Mouse (Mus musculus) CD4-positive helper T cell, adult 2 months (primary cell): Measurements from ENCODE around the gene Gpc6.

Source experiments
- DNase-seq: peaks from one replicate; pipeline ENCODE4 v3.0.0-alpha.2; 2012; ENCODE audit warnings: low read depth, missing footprints, low spot score

The Gpc6 gene

GRCm38 (mm10) chr14:117603837-117604236 lies 678.7 kb downstream of the Gpc6 start:
- no peak for DNase-seq

GRCm38 (mm10) chr14:117605750-117606149 lies 680.6 kb downstream of the Gpc6 start:
- DNase-seq = no peak

GRCm38 (mm10) chr14:117611113-117611512 lies 686.0 kb downstream of the Gpc6 start:
- DNase-seq = no peak

GRCm38 (mm10) chr14:117625100-117625710 lies 700.1 kb downstream of the Gpc6 start:
- no peak for DNase-seq

GRCm38 (mm10) chr14:117634238-117634940 lies 709.3 kb downstream of the Gpc6 start:
- DNase-seq = no peak

- no peak for DNase-seq
Observed at GRCm38 (mm10) chr14:117641853-117642252, 716.7 kb downstream of the Gpc6 start.

DNA sequence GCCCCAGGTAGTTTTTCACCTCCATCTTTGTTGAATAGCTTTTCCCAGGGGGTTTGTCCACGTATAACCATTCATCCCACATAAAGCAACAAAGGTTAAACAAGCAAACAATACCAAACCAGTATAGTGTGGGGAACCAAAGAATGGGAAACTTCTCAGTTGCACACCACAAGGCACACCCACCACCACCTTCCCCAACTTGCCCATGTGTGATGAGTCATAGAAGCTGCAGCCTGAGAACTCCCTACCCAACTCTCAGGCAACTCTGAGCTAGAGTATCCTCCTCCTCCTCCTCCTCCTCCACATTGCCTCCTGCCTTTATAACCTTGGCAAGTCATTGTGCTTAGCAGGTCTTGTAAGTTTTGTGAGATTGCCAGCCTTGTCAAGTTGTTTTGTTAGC lies 718.0 kb downstream of the Gpc6 start:
- no peak for DNase-seq

DNA sequence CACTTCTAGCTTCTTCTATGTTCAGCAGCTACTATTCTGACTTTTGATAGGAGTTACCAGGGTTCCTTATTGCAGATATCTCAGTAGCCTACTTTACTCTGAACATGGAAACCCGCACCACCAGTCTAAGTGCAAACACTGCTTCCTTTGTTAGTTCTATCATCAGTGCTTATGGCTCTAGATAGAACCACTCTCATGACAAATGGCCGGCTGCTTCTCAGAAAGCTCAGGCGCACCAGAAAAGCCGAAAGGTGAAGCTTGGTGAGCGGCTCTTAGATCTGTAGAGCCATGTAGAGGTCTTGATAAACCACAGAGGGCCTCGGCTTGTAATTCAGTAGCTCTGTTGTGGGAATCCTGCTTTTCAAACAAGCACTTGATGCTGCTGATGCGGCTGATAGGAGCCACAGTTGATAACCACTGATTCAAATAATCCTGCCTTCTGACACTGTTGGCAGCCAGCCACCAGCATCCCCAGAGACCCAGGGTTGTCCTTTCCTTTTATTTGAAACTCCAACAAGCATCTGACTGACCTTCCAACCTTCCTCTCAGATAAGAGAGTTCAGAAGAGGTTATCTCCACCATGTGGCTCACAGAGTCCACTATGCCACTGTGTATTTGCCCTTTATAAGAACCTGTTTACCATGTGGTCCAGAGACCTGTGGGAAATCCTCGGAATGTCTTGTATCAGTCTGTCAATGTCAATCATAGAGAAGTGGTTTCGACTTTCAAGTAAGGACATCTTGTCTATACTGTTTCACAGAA lies 723.3 kb downstream of the Gpc6 start:
- DNase-seq = no peak

DNA sequence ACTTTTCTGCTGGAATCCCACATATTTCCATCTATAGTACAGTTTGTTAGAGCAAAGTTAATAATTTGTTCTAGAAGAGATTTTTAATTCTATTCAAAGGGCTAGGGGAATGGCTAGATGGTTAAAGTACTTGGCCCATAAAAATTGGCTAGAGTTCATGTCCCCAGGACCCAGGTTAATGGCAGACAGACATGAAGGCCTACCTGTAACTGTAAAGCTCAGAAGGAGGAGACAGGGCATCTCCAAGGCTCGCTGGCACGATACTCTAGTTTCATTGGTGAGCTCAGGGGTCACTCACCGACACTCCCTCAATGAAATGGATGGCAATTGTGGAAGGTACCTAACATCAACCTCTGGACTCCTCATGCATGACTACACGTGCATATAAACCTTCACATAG lies 725.0 kb downstream of the Gpc6 start:
- DNase-seq = no peak

DNA sequence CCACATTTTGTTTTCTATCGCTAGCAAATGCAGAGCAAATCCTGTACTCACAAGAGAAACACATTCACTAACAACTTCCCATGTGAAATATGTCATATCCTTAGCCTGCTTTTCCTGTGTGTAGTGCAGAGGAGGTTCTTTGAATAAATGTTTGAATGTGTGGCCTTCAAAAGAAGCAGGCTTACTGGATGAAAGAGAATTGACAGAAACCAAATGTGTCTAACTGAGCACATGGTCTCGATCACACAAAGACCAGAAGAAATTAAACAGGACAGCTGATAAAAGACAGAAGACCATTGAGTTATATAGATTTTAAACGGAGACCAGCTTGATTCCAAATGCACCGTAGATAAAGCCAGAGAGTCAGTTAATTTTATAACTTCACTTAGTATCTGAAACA lies 726.2 kb downstream of the Gpc6 start:
- DNase-seq = no peak

DNA sequence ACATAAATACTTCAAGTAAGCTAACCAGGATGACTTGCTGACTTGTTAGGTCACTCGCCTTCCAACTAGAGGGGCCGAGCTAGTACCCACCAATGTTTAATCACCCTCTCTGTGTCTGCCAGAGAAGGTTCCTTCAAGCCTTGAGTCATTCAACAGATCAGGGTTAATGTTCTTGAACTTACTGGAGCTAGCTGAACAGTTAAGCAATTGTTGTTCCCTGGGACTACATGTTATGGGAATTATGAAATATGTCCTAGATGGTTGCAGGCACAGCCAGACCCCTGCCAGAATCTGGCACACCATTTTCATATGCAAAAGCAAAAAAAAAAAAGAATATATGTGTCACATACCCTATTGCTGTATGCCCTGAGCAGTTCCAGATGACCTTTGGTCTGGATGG lies 726.8 kb downstream of the Gpc6 start:
- DNase-seq = no peak

- no peak for DNase-seq
Observed at GRCm38 (mm10) chr14:117655382-117655781, 730.3 kb downstream of the Gpc6 start.

DNA sequence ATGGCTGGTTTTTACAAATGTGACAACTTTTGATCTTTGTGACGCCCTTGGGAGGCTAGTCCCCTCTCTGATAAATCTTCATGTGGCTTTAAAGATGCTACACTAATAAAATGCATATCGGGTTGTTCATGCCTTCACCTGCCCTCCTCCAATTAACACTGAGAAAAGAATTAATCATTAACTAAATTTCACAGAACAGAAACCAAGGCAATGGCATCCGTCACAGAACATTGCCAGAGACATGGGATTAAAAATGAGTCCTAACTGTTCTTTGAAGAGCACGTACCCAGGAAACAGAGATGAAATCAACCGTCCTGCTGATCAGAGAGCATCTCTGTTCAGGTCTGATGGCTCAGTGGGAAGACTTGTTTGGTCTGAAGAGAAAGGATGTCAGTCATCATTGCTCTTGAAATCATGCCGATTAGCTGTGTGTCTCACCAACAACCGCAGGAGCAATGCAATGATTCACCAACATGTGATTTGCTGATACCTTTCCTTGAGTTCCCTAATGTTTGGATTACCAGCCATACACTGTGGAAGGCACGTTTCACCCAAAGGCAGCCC lies 734.2 kb downstream of the Gpc6 start:
- no peak for DNase-seq

- DNase-seq = no peak
Observed at GRCm38 (mm10) chr14:117662261-117662660, 737.1 kb downstream of the Gpc6 start.

DNA sequence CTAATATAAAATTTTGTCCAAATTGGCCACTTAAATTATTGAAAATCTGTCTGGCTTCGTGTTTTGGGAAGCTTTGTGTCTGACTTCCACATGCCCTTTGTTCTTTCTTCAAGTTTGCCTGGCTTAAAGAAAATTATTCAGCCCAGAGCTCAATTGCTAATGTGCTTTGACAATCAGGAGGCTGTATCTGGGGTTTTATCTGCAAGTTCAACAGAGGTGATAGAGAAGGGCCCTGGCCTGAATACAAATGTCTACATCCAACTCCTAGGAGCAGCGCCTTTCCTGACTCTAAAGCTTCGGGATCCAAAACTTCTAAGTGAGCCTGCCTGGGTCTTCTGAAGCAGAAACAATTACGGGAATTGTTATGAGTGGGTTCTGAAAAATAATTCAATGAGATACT lies 739.7 kb downstream of the Gpc6 start:
- DNase-seq = no peak

- no peak for DNase-seq
Observed at GRCm38 (mm10) chr14:117666126-117666525, 741.0 kb downstream of the Gpc6 start.

DNA sequence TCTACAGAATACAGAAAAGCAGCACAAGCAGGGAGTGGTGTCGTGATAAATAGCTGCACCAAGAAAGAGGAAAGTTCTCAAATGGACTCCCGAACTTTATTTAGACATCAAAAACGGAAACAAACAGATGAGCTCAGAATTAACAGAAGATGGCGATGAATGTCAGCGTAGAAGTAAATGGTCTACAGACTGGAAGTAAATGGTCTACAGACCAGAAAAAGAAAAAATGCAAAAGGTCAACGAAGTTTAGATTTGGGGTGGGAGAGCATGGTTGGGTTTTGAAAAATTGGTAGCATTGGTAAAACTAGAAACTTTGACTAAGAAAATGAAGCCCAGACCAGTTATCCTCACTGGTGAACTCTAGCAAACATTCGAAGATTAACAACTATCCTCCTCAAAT lies 748.4 kb downstream of the Gpc6 start:
- no peak for DNase-seq

DNA sequence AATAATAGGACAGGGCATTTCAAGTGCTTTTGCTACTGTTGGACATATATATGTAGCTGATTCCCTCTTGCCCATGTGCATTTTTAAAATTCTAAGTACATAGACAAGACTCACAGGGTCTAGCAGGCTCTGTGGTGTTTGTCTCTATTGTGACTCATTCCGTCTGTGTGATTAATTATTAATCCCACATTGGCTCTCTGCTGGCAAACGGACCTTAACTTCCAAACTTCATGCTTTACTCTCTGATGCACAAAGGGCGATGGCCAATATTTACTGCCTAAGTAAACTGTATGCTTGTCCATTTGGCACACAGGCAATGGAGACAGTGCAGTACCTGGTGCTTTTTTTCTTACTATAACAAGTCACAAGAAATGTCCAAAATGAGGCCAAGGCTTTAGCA lies 749.4 kb downstream of the Gpc6 start:
- no peak for DNase-seq

- DNase-seq = no peak
Observed at GRCm38 (mm10) chr14:117679926-117680325, 754.8 kb downstream of the Gpc6 start.

GRCm38 (mm10) chr14:117681321-117681921 lies 756.3 kb downstream of the Gpc6 start:
- no peak for DNase-seq

DNA sequence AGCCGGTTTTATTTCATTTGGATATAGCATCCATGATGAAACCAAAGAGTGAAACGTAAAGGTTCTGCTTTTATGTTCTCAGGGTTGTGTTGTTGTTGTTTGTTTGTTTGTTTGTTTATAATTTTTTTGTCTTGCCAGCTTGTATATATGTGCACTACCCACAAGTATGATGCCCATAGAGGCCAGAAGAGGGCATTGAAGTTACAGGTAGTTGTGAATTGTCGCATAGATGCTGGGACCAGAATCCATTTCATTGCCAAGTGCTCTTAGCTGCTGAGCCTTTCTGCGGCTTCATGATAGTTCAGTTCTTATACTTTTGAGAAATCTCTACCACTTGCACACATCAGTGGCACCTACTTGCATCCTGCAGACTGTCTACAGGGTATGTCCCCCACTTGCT lies 758.0 kb downstream of the Gpc6 start:
- no peak for DNase-seq

- DNase-seq = no peak
Observed at GRCm38 (mm10) chr14:117689848-117690247, 764.7 kb downstream of the Gpc6 start.
